Mouse (Mus musculus): ENCODE data around the gene Cct4.

Gene Cct4

DNA sequence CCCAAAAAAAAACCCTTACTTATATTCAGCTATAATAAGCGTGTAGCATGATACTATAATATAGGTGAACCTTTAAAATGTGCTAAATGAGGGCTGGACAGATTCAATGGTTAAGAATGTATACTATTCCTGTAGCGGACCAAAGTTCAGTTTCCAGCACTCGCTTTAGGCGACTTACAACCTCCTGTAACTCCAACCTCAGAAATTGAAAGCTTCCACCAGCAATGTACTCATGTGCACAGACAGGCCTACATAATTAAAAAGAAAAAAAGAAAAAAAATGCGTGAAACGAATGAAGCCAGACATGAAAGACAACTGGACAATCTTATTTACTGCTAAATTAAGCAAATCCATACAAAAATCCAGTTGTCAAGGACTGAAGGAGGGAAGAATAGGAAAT lies 7.5 kb upstream of the Cct4 start:
- no peak for DNase-seq (ENCODE audit: low spot score)

DNA sequence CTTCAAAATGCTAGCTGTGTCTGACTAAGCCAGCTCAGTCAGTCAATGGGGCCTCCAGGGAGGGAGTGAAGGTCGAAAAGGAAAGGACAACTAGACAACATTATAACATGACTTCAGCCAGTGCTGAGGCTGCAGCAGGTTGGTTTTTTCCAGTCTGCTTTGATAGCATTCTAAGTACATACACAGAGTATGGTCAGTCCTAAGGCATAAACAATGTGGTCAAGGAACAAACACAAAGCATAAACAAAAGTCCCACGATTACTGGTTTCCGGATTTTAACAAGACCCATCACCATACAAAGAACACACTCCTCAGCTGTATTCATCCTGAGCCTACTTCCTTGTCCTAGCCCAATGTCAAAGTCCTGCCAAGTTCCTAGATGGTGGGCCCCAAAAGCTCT lies 4.8 kb upstream of the Cct4 start:
- DNase-seq (ENCODE audit: low spot score), result no peak

DNA sequence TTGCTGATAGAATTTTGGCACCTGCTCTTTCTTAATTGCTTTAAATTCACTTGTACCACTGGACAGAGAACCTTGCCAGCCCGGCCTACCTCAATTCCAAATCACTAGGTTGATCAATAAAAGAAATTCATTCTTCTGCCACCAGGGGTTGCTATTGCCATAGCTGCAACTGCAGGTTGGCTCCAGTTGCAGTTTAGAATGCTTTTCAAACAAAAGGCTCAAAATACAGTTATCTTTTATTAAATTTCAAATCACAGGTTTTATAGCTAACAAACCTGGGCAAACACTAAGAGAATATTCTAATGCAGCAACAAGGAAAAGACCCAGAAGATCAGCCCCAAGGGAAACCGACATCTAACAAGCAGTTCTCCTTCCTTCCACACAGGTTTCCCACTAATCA lies 3.0 kb upstream of the Cct4 start:
- peak; percentile 70 for DNase-seq (ENCODE audit: low spot score)

DNA sequence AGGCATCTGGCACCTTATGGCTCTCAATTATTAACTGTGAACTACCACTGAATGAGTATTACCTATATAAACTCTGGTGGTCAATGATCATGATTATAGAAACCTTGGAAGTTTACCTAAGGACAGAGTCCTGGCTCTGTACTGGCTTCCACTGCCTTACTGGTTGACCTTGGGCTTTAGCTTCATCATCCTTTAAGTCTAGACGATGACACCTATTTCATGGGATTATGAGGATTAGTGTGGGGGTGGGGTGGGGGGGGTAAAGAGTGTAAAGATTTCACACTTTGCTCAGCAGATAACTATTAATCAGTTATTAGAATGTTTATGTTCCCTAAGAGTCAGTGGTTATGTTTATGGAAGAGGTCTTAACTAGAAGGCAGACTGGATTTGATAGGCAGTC lies 533 bp upstream of the Cct4 start:
- no peak for DNase-seq (ENCODE audit: low spot score)

DNA sequence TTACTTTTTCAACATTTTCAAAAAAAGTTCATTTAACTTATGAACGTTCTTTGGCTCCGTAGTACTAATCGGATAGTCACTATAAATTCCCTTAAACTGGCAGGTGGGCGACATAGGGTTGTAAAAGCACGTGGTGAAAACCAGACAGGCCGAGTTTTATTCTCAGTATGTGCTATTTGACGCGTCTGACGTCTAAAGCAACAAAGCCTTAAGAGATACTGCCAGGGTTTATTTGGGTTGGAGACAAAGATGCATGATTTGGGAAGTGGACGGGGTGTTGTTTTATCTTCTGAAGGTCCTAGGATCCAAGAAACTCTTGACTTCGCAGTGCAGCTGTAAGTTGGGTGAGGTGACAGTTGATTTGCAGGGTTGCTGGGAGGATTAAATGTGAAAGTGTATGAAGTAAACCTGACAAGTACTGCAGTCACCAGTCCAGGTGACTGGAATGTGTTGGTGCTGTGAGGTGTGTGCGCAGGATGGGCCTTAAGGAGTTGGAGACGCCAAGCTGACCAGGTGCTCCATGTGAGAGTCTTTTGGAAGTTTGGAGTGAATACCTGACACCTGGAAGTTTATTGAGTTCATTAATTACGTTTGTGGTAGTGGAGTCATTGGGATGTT lies 1.0 kb downstream of the Cct4 start:
- no peak for DNase-seq (ENCODE audit: low spot score)

DNA sequence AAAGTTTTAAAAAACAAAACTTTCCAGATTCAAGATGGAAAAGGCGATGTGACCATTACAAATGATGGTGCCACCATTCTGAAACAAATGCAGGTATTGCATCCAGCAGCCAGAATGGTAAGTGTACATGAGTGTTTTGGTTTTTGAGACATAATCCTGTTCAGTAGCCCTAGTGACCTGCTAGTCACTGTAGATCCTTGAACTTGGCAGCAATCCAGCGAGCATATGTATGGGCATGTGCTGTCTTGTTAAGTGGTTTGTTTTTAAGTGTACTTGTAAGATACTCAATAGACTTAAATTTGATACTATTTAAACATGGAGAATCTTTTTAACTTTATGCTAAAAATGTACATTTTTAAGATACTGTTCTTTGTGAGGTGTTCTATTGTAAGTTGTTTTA lies 4.0 kb downstream of the Cct4 start:
- DNase-seq (ENCODE audit: low spot score), result no peak

DNA sequence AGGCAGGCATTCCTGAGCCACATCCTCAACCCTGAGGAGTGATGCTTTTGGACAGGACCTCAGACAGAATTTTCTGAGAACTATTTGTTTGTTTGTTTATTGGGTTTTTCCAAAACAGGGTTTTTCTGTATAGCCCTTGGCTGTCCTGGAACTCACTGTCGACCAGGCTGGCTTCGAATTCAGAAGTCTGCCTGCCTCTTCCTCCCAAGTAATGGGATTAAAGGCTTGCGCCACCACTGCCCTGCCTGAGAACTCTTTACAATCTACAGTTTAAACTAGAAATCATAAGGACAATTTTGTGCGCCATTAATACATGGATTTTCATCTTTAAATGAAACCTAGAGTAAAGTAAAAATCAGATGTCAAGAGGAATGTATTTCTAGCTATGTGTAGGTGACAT lies 5.1 kb downstream of the Cct4 start:
- no peak for DNase-seq (ENCODE audit: low spot score)

DNA sequence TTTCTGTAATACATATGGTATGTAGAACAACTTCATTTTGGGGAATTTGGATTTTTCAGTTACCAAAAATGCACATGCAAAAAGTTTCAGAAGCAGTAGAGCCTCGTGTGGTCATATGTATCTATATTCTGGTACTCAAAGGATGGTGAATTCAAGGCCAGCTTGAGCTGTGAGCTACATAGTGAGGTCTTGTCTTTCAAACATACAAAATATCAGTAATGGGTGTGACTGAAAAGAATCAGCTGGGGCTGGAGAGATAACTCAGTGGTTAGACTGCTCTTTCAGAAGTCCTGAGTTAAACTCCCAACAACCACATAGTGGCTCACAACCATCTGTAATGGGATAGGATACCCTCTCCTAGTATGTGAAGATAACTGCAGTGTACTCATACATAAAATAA lies 8.0 kb downstream of the Cct4 start:
- no peak for DNase-seq (ENCODE audit: low spot score)

DNA sequence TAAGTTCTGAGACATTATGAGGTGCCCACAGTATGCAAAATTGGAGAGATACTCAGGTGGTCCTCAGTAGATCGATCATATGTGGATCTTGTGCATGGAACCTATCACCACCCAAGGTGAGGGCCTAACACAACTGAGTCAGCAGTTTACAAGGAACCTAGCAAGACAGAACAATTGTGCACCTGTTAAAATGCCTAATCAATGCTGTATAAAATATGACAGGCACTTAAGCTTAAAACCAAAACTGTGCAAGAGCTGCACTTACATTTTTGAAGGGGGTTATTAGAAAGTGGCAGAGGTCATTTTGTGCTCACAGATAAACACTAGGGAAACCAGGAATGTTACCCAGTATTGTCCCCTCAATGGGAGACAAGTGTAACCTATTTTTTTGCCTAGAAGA lies 15.0 kb downstream of the Cct4 start:
- DNase-seq (ENCODE audit: low spot score), result no peak

DNA sequence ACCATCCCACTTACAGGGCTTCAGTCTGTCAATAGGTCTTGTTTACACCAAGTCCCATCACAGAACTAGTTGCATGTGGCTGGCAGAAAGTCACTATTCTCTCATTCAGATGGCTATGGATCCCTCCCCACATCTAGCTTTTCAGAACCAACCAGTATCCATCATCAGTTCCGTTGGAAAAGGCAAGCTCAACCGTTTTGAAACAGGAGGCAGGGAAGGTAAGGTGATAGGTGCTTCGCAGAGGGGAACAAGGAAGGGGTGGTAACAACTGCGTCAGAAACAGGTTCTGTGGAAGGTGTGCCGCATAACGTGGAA lies 16.8 kb downstream of the Cct4 start:
- no peak for DNase-seq (ENCODE audit: low spot score)

DNA sequence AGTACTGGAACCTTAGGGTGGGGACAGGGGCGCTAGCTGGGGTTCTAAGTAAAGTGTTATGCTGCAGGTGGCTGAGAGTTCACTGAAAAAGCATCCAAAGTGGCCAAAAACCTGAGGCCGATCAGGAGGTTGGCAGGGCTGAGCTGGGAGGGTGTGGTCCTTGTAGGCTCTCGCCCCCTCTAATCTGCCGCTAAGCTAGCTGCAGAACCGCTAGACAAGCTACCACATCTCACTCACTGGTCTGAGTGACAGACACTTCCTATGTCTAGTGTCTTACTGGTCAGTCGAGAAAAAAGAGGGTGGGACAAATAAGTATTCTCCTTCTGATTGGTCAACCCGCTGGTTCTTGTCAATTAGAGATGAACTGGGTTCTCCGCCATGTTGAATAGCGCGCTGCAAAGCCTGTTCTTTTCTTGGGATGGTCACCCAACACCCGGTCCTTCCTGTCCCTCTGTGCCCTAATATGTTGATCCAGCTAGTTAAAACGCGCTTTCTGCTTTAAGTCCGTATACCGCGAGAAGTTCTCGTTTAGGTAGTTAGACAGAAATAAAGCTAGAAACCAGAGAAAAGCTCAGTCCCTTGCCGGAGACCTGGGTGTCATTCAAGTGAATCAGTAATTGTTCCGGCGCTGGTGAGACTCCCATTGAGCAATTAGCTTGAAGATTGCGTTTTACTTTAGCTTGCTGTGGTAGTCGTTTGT lies 17.3 kb downstream of the Cct4 start, which contains the start of gene Fam161a:
Gene Fam161a (plus strand): TSS at position 51 of the 700 bp plus-strand sequence.
- peak; percentile 92 for DNase-seq (ENCODE audit: low spot score)

DNA sequence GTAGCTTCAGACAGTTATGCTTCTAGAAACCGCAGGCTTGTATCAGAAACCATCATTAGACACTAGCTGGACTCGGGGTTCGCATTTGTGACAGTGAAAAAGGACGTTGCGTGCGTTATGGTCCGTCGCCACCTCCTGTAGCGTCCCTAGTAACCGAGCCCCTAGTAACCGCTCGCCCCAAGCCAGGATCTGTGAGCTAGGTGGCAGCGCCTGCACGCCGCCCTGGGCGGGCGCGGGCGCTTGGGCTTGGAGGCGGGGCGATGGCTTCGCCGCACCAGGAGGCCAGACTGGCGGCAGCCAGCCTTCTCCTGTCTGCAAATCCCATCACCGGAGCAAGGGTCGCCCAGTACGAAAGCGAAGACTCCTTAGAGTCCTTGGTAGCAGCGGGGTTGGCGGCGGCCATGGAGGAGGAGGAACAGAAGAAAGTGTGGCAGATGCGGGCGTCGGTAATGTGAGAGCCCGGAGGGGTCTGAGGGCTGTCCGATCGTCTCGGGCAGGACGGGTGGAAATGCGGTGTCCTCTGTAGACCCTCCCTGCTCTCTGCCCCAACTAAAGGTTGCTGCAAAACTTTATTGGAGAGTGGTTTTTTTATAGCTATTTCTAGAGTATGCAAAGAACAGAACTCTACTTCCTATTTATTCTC lies 18.0 kb downstream of the Cct4 start:
- DNase-seq (ENCODE audit: low spot score), result peak; percentile 92

DNA sequence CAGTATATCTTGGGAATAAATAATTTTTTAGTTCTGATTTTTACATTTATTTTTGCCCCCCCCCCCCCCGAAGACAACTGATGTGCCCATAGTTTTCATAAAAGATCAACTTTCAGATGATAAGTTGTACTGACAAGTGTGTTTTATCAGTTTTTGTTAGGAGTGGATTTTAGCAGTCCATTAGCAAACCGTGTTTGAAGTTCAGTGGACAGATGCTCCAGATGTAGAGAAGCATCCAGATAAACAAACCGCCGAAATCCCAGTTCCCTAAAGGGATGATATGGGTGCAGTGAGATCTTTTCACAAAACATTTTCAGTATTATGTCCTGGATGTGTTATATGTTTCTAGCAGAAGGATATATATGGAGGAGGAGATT lies 18.5 kb downstream of the Cct4 start:
- no peak for DNase-seq (ENCODE audit: low spot score)

DNA sequence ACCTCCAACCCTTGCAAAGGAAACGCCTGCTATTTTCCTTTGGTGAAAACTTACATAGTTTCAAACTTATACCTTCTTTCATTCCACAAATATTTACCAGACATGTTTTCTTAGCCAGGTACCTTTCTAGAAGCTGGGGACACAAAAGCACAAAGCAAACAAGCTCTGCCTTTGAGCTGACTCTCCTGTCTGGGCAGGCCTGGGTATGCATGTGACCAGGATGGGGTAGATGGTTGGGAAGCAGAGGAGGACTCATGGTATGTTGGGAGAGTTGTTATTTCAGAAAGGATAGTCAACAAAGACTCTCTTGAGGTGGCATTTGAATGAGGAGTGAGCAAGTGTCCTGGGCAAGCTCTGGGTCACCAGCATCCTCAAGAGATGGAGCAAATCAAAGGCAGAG lies 22.8 kb downstream of the Cct4 start:
- DNase-seq (ENCODE audit: low spot score), result no peak

DNA sequence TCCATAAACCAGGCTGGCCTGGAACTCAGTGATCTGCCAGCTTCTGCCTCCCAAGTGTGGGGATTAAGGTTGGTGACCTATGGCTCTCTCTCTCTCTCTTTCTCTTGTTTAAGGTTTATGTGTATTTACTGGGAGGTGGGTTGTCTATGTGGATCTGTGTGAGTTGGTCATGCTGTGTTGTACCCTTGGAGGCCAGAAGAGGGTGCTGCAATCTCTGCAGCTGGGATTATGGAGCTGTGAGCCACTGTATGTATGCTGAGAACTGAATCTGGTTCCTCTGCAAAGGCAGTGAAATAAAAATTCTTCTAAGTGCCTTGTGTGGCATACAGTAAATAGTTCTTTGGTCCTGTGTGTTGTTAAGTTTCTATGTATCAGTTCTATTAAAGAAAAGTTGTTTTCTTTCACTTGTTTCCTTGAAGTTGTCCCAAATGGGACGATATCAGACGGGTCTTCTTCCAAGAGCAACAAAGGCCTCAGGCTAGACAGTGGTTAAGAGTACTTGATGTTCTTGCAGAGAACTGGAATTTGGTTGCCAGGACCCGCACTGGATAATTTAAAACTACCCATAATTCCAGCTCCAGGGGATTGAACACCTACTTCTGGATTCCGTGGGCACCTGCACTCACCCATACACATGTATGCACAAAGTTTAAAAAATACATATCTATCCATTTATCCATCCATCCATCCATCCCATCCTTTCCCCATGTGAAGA lies 23.4 kb downstream of the Cct4 start:
- DNase-seq (ENCODE audit: low spot score), result peak; percentile 31

DNA sequence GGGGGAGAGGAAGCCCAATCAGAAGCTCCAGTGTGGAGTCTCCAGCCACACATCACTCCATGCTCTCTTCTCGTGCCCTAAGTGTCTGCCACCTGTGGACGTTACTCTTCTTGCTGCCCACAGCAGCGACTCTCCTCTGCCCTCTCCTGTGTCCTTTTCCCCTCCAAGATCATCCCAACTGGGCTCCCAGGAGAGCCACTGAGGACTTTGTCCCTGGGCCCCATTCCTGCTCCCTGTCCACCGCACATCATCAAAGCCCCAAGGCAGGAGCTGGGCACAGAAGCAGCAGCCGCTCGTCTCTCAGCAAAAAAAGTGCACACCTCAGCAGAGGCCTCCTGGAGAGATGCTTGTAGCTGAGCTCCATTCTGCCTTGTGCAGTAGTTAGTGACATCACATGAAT lies 24.7 kb downstream of the Cct4 start:
- DNase-seq (ENCODE audit: low spot score), result no peak

DNA sequence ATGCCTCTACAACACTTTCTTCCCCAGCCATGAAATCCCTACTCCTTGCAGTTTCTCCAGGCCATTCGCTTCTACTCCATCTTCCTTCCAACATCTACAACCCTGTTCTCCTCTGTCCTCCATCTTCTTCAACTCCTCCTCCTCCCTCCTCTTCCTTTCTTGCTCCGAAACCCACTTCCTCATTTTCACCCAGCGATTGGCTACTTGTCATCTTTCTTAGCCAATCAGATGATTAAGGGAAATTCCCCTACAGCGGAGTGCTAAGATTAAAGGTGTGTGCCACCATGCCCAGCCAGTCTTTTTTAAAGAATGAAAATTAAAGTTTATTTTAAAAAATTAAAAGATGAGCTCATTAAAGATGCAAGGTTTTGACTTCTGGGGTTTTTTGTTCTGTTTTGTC lies 27.6 kb downstream of the Cct4 start:
- DNase-seq (ENCODE audit: low spot score), result no peak

DNA sequence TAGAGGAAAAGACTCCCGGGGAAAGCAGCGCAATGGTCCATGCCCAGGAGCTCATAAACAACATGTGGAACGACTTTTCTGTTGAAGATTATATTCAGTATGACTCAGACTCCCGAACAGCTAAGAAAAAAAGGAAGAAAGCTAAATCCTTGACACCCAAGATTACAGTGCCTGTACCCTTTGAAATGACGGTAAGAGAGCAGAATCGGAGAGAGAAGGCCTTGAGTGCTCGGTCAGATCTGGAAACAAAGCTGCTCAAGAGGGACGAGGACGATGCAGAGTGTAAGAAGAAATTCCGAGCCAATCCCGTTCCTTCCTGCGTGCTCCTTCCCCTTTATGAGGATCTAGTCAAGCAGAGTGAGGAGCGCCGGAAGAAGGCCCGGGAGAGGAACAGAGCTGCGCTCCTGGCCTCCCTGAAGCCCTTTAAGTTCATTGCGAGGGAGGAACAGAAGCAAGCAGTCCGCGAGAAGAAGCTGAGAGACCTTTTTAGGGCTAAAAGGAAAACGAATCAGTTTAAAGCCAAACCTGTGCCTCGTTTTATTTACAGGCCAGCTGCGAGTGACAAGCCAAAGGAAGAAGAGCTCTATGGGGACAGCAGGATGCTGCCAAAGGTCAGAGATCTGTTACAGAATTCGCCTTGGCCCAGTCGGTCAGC lies 29.9 kb downstream of the Cct4 start:
- DNase-seq (ENCODE audit: low spot score), result no peak

DNA sequence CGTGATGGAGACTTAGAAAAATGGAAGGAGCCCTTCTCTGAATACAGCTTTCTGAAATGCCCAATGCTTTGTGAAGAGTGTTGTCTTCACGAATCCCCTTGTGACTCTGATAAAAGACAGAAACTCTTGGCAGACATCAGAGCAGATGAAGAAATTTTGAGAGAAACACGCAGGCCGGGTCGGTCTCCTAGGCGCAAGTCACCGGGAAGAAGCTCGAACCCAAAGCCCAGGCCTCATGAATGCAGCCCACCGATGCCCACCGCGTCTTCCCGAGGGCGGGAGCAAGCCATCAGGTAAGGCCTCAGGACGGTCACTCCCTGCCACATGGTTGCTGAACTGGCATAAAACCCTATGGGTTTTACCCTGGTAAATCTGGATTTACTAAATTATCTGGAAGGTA lies 30.5 kb downstream of the Cct4 start:
- no peak for DNase-seq (ENCODE audit: low spot score)

DNA sequence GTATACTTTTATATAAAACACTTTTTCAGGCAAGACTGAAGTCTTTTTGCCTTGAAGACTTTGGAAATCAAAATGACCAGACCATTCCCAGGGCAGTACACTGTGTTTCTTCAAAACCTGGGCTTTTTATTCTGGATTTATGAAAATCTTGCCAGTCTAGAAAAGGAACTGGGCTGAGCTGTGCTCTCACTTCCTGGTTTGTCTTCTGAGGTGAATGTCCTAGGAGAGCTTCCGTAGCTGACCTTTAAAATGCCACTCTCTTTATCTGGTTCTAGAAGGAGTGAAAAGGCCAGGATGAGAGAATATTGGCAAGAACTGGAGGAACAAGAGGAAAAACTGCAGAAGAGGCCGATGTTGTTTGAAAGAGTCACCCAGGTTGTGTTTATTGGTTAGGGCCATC lies 32.8 kb downstream of the Cct4 start:
- no peak for DNase-seq (ENCODE audit: low spot score)

DNA sequence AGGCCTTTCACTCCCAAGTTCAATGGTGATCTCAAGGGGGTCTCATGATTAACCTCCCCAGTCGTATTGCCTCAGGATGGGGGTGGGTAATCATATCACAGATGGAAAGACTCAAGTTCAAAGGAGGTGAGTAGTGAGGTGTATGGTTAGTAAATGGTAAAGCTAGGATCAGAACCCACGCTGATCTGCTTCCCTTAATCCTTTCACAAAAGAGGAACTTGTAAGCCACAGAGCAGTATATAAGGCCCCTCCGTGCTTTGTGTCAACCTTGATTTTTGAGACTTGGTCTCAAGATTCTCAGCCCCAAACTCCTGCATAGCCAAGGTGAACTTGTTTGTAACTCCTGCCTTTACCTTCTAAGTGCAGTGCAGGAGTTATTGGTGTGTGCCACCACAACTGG lies 33.9 kb downstream of the Cct4 start:
- no peak for DNase-seq (ENCODE audit: low spot score)

DNA sequence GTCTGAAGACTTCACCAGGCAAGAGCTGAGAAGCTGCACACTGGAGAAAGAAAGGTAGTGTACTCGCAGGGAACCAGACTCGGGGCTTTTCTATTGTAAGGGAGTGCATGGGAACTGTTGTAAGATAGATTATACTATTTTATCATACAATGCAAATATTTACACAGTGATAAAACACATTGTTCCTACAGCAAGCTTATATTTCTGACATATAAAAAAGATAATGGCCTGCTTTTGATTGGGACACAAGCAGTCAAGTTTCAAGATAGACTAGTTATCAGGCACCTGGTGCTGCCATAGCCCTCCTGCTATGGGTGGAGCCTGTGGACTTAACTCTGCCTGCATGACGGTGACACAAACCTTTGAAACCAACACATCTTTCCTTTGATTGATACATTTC lies 38.6 kb downstream of the Cct4 start:
- no peak for DNase-seq (ENCODE audit: low spot score)

DNA sequence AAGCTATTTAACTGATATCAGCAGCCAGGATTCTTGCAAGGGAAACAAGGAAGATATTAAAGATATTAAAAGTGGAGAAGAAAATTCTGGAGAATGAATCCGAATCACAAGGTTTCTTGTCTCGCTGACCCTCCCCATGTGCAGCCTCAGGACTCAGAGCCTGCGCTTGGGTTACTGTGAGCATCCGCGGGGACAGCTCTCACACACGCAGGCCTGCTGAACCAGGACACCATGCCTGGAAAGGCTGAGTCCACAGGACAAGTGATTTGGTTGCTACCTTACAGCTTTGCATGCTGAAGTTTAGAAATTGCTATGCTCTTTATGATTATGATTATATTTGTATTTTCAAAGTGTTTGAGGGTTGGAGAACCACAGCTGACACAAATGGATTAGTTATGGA lies 39.1 kb downstream of the Cct4 start:
- DNase-seq (ENCODE audit: low spot score), result no peak

Data from embryo, embryonic 10 days (tissue).